Mouse (Mus musculus): ENCODE measurements around the gene Prrx1.

Prrx1 gene

GRCm38 (mm10) chr1:163313101-163313773, at the start of gene Prrx1:
Gene Prrx1 (minus strand): TSS chr1:163313710.
- peak; percentile 94 for DNase-seq

GRCm38 (mm10) chr1:163362202-163362601, 48.7 kb upstream of the Prrx1 start:
- peak; percentile 93 for DNase-seq

- DNase-seq: no peak
These were observed 47.9 kb upstream of the Prrx1 start for GRCm38 (mm10) chr1:163361376-163361775.

DNA sequence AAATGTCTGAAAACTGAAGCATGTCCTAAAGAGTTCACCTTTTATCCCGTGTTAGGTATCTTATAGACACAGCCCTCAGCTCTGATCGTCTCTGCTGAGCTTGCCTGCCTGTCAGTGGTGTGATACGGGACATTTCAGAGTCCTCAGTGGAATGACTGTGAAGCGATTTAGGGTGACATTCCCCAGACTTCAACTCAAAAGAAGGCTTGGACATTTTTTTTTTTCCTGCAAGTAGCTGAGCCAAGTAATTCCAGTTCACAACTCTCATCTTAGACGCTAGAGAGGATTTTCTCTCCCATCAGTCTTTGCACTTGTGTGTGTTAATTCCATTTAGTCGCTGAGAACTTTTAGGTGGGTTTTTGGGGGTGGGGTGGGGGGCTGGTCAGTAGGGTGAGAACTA, 47.3 kb upstream of the Prrx1 start:
- DNase-seq: peak; percentile 74

DNA sequence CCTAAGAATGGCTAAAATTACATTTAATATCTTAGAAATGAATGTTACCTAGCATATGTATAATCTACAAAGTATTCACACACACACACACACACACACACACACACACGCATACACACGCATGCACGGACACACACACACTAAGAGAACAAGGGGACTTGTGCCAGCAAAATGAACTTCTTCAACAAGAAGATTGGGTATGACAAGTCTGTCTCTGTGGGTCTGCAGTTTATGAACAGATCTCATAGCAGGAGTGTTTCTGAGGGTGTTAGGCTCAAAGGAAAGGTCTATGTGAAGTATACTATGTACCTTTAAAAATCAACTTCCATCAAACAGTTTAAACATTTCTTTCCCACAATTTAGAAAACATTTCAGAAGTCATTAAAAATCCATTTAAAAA, 46.0 kb upstream of the Prrx1 start:
- DNase-seq: no peak

DNA sequence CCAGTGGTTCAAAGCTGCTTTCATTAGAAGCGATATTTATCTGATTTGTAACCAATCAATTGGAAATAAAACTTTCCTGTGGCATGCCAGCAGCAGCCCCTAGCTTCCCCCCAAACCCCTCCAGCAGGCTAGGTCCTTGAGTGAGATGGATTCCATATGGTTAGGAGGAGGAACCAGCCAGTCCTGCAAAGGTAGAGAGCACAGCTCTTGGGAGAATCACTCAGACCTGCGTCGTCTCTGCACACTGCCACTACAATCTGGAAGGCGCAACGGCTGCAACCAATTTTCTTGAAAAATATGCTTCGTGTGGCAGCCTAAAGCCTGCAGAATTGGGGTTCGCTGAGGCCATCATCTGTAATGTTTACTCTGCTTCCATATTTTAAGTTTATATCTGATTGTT, 44.7 kb upstream of the Prrx1 start:
- DNase-seq: no peak

GRCm38 (mm10) chr1:163357733-163358132, 44.2 kb upstream of the Prrx1 start:
- DNase-seq: no peak

- no peak for DNase-seq
These were observed 42.7 kb upstream of the Prrx1 start for GRCm38 (mm10) chr1:163356167-163356566.

DNA sequence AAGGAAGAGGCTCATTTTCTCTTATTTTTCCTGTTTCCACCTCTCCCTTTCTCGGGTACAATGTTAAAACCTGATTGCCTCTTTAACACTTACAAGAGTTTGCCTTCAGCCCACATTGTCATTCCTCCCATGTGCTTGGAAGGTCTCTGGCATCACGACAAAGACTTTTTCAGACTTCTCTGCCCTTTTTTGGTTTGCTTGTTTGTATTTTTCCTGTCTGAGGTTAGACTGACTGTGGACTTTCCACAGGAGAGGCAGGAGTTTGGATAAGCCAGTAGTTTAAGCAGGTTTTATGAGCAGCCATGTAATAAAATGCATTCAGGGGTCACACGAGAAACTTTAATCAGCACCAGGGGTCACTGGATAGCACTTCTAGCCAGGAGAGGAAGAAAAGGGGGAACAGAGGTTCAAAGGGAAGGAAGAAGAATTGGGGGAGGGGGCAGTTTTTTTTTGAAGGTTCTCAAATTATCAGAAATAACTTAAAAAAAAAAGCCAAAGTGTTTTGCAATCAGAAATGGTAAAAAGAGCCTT, 42.2 kb upstream of the Prrx1 start:
- no peak for DNase-seq

- no peak for DNase-seq
These were observed 37.5 kb upstream of the Prrx1 start for GRCm38 (mm10) chr1:163350988-163351387.

DNA sequence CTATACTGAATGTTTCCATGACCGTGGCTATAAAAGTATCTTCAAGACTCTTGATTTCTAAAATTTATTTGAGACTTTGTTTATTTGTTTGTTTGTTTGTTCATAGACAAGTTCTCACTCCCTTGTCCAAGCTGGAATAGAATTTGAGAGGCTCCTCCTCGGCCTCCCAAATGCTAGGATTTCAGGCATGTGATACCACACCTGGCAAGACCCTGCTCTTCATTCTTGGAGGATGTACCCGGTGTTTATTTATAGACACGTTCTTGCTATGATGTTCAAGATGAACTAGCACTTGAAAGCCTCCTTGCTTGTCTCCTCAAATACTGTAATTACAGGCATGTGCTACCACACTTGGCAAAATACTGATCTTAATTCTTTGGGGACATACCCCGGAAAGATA, 32.0 kb upstream of the Prrx1 start:
- DNase-seq: no peak

DNA sequence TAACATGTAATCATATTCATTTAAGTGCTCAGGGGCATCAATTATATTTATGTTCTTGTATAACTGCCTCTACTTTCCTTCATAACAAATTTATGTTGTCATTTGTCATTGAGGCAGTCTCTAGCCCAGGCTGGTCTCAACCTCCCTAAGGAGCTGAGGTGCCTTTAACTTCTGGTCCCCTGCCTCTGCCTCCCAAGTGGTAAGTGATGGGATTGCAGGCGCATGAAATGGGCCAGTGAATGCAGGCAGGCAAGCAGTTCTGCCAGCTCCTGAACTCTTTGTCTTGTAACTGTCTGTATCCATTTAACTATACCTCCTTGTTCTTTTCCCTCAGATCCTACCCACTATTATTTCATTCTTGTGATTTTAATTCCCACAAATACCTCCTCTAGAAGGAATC, 31.4 kb upstream of the Prrx1 start:
- DNase-seq: no peak

DNA sequence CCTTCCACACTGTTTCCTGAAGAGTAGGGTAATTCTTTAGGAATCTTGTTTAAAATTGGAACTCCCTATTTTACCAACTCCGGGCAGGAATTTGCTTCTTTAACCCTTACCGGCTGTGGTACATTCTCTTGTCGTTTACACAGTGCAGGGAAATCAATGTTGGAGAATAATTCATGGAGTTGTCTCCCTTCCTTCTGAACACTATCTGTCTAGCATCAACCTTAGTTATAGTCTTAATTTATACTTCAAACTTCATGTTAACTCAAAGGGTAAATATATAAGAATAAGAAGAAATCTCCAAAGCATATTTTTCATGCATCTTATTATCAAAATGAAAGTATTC, 25.7 kb upstream of the Prrx1 start:
- no peak for DNase-seq

GRCm38 (mm10) chr1:163338525-163339218, 25.2 kb upstream of the Prrx1 start:
- DNase-seq: peak; percentile 96

DNA sequence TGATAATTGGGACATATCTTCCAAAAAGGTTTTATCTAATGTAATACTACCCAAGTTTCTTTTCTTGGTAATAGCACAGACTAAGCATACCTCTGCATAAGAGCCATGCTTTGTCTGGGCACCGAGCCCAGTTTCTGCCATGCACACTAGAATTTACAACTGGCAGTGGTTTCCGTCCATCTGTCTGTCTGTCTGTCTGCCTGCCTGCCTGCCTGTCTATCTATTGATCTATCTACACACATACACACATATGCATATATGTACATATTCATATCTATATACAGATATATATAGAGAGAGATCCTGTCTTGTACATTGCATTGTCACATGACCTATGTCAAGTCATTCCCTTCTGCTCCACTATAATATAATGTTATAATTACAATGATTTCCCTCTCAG, 24.3 kb upstream of the Prrx1 start:
- peak; percentile 91 for DNase-seq

- no peak for DNase-seq
These were observed 13.8 kb upstream of the Prrx1 start for GRCm38 (mm10) chr1:163327279-163327678.

- no peak for DNase-seq
These were observed 6.4 kb upstream of the Prrx1 start for GRCm38 (mm10) chr1:163319669-163320571.

- peak; percentile 93 for DNase-seq
These were observed 3.4 kb upstream of the Prrx1 start for GRCm38 (mm10) chr1:163316920-163317319.

GRCm38 (mm10) chr1:163314829-163315301, 1.4 kb upstream of the Prrx1 start:
- no peak for DNase-seq

GRCm38 (mm10) chr1:163313921-163314725, 613 bp upstream of the Prrx1 start:
- DNase-seq: peak; percentile 87

DNA sequence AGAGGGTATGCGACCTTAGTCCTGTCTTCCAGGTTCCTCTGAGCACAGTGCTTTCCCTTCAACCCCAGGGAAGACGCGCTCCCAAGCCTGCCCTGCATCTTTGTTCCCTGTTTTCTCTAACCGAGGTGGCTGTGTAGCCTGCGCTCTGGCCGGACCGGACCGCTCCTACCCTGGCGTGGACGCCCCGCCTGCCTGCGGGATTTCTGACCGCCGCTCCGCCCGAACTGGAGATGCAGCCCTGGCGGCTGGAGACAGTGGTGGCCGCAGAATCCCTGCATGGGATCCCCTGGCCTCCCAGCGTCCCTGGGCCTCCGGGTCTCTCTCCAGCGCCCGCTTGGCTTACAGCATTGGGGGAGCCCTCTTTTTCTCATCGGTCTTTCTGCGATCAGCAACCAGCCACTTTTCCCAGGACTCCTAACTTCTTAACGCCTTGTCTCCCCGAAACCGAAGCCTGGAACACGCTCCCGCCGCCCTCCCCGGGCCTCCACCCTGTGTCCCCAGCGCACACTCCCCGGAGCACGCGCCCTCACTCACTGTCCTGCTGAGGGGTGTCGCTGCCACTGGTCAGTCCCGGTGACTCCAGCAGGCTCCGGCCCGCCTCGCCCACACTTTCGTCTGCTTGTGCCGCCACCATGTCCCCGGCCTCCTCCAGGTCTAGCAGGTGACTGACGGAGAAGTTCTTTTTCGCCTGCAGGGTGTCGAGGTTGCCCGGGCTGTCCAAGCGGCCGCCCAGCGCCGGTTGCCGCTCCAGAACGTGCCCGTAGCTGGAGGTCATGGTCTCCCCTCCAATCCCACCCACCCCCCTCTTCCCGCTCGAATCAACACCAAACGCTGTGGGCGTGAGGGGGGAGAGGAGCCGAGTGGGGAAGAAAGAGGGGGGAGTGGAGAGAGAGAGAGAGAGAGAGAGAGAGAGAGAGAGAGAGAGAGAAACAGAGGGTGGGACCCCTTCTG, 1.4 kb downstream of the Prrx1 start:
- peak; percentile 96 for DNase-seq
